Mouse (Mus musculus) G1E (cell line): Measurements from ENCODE around the gene Ralgps1. TPM values are rescaled to one million over a fixed set of nuclear protein-coding genes. Genes with fewer than 3 reads are reported as not detected.

Source experiments
- ATAC-seq: 2 replicates; pipeline ENCODE4 v1.8.0; 2016; ENCODE audit warnings: mild to moderate bottlenecking; ENCODE audit not compliant: insufficient number of reproducible peaks, poor library complexity, low FRiP score, severe bottlenecking; ENCODE audit errors: extremely low read depth
- DNase-seq: peaks from one replicate; pipeline ENCODE4 v3.0.0; 2012; ENCODE audit warnings: low spot score
- H3K27me3 ChIP-seq: 2 replicates; pipeline ENCODE4 v1.6.1; 2012; ENCODE audit warnings: mild to moderate bottlenecking, low read length, inconsistent platforms; ENCODE audit not compliant: insufficient read depth
- H3K36me3 ChIP-seq: replicated peaks from 2 replicates; pipeline ENCODE3; 2012; ENCODE audit warnings: mild to moderate bottlenecking, inconsistent platforms
- H3K4me1 ChIP-seq: 2 replicates; pipeline ENCODE4 v1.6.1; 2012; ENCODE audit warnings: low read depth, low read length, inconsistent platforms, mixed read lengths; ENCODE audit not compliant: insufficient read depth
- H3K4me3 ChIP-seq: 2 replicates; pipeline ENCODE4 v1.5.1; 2012; ENCODE audit warnings: low read depth, mild to moderate bottlenecking, inconsistent platforms, low read length, moderate library complexity, mixed read lengths
- H3K9me3 ChIP-seq: replicated peaks from 2 replicates; pipeline ENCODE4 v1.6.1; 2012; ENCODE audit warnings: inconsistent platforms
- CTCF ChIP-seq: IDR thresholded peaks from 2 replicates; pipeline ENCODE4 v1.5.1; 2012; ENCODE audit warnings: low read depth, low read length, inconsistent platforms, mixed read lengths
- GATA1 ChIP-seq: IDR thresholded peaks from 2 replicates; pipeline ENCODE4 v1.6.1; 2012; ENCODE audit warnings: borderline replicate concordance, low read length, inconsistent platforms, mixed read lengths
- GATA2 ChIP-seq: IDR thresholded peaks from 2 replicates; pipeline ENCODE4 v1.6.1; 2012; ENCODE audit warnings: low read depth, low read length, inconsistent platforms, borderline replicate concordance
- POLR2AphosphoS5 ChIP-seq: IDR thresholded peaks from 2 replicates; pipeline ENCODE4 v1.6.1; 2012; ENCODE audit warnings: low read depth, low read length, inconsistent platforms; ENCODE audit not compliant: insufficient replicate concordance
- TAL1 ChIP-seq: conservative IDR thresholded peaks from 2 replicates; pipeline ENCODE4 v1.6.1; 2012; ENCODE audit warnings: low read depth, low read length, inconsistent platforms, mixed read lengths
- polyA plus RNA-seq: library from polyadenylated mRNA; stranded (reverse); fragments of >175 nt; gene quantifications from 2 replicates; pipeline ENCODE4 v1.2.3, GENCODE M21; 2012
- total RNA-seq, 2 experiments: library from RNA; stranded (forward) in 1 of 2; stranded (reverse) in 1 of 2; fragments of 200-1000 nt in 1 of 2; fragments of >200 nt in 1 of 2; fragmentation: Nextera tagmentation in 1 of 2; gene quantifications; 2 replicates each; pipeline ENCODE4 v1.2.3; 2014 to 2017

Ralgps1 gene
- total and polyA plus RNA-seq, 3 experiments: 1.8 to 6.4 (median 3.4) TPM

- no peak for ATAC-seq
- Histone ChIP-seq H3K4me3 (no peak overlapping the region), H3K27me3 (peaks cover 2% of the 10 kb centered on the region; the same call in 1 of the 2 replicates), H3K4me1 (no peaks in the 10 kb centered on the region), H3K36me3 (no peaks in the 10 kb centered on the region), H3K9me3 (no peaks in the 10 kb centered on the region)
- DNase-seq: no peak
- TF ChIP-seq GATA2 (no peak), GATA1 (no peak), TAL1 (no peak), POLR2AphosphoS5 (no peak), CTCF (no peak)
Observed at GRCm38 (mm10) chr2:33203284-33203683, 168.0 kb downstream of the Ralgps1 start.

DNA sequence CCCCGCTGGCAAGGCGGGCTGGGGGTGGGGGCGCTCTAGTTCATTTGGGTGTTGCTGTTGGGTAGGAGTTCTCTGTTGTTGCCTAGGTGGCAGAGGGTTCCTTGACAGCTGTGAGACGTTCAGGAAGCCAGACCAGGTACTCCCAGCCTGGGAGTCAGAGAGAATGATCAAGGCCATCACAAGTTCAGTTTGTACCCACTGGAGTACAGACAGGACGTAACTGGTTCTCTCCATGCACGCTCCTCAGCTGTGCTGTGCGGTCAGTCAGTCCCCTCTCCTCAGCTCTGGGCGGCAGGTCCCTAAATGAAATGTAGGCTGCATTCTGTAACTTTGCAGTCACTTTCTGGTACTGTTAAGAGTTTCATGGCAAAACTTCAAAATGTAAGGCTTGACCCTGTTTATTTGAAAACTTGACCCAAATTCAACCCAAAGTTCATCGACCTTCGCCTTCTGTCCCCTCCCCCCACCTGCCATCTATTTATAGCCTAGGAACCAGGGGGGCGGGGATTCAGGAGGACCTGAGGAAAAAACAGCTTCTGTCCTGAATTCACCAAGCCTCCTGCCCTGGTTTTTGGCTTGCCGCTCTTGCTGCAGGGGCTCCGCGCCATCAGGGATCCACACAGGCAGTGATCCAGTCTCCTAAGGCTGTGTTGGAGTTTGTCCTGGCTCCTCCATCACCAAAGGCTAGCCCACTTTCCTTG lies 170.8 kb downstream of the Ralgps1 start:
- Histone ChIP-seq H3K4me3 (no peak overlapping the region), H3K9me3 (no peaks in the 10 kb centered on the region), H3K27me3 (peaks cover 2% of the 10 kb centered on the region; the same call in 1 of the 2 replicates), H3K4me1 (no peaks in the 10 kb centered on the region), H3K36me3 (no peaks in the 10 kb centered on the region)
- DNase-seq: no peak
- no peak for ATAC-seq
- no peak for TF ChIP-seq GATA2
- no peak for TF ChIP-seq TAL1
- TF ChIP-seq CTCF: no peak
- no peak for TF ChIP-seq POLR2AphosphoS5
- no peak for TF ChIP-seq GATA1

DNA sequence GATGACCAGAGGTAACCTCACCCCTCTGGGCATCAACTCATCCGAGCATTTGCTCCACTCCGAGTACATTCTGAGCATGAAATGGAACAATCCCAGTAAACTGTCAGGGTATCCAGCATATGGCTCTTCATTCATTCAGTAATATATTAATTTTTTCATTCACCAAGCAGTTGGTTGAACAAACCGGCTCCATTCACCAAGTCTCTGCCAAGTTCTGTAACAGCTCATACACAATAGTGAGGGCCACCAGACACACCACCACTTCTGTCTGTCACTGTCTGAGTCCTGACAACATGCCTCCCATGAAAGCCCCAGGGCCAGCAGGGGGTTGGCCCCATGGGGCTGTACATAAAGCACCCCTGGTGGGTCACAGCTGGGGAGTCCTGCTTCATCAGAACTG lies 181.3 kb downstream of the Ralgps1 start:
- Histone ChIP-seq H3K36me3 (no peaks in the 10 kb centered on the region), H3K4me1 (no peaks in the 10 kb centered on the region), H3K4me3 (no peak overlapping the region), H3K9me3 (no peaks in the 10 kb centered on the region), H3K27me3 (no peaks in the 10 kb centered on the region; the same call in 1 of the 2 replicates)
- no peak for ATAC-seq
- DNase-seq: no peak
- TF ChIP-seq POLR2AphosphoS5 (no peak), GATA1 (no peak), GATA2 (no peak), CTCF (no peak), TAL1 (no peak)

DNA sequence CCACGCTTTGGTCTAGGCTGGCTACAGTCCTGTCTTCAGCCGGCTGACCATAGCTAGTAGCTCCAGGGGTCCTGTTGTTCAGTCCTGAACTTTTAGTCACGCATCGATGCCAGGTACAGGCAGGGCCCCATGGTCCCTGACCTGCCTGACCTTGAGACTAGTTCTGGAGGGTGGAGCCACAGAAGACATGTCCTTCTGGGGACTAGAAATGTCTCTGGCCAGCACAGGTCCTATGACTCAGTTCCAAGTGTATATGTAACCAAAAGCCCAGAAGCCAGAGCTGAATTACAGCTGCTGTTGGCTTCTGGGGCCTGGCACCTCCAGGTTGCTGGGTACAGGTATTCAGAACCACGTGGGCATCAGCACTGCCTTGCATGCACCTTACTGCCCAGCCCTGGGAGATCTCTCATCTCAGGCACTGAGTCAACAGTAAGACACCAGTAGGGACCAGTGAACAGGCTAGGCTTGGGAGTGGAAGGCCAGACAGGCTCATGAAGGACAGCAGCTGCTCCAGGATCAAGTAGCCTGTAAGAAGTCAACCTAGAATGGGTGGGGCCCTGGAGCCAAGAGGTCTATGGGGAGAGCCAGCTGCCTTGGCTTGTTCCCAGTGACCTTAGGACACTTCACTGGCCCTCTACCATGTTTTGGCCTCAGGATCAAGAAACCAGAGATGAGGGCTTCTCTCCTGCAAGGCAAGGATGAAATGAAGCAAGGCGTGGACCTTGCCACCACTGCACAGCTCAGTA lies 182.2 kb downstream of the Ralgps1 start:
- DNase-seq (no peak), ATAC-seq (no peak)
- H3K9me3 ChIP-seq: no peaks in the 10 kb centered on the region
- no peaks in the 10 kb centered on the region for H3K36me3 ChIP-seq
- TF ChIP-seq GATA1 (no peak), TAL1 (no peak), CTCF (no peak), POLR2AphosphoS5 (no peak), GATA2 (no peak)
- no peaks in the 10 kb centered on the region; the same call in 1 of the 2 replicates for H3K27me3 ChIP-seq
- H3K4me1 ChIP-seq: no peaks in the 10 kb centered on the region
- no peak overlapping the region for H3K4me3 ChIP-seq

GRCm38 (mm10) chr2:33187874-33188273 lies 183.4 kb downstream of the Ralgps1 start:
- Histone ChIP-seq H3K36me3 (no peaks in the 10 kb centered on the region), H3K9me3 (no peaks in the 10 kb centered on the region), H3K4me3 (no peak overlapping the region), H3K4me1 (no peaks in the 10 kb centered on the region), H3K27me3 (no peaks in the 10 kb centered on the region; the same call in 1 of the 2 replicates)
- no peak for ATAC-seq
- no peak for TF ChIP-seq GATA1
- no peak for TF ChIP-seq CTCF
- no peak for TF ChIP-seq TAL1
- no peak for DNase-seq

DNA sequence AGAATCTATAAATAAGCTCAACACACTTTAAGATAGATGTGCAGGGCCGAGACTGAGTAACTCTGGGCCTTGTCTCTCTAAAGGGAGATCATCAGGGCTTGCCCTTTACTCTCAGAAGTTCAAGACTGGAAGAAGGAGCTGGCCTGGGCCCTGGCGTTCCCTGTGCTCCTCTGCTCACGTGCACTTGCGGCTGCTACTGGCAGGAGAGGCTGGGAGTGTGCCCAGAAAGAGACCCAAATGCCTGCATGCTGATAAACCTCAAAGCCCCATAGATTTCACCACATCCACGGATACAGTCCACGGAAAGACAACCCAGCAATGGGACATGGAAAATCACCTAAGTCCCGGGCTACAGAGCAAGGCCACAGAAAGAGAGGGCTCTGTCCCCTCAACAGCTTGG lies 184.8 kb downstream of the Ralgps1 start:
- H3K4me1 ChIP-seq: no peaks in the 10 kb centered on the region
- ATAC-seq: no peak
- H3K27me3 ChIP-seq: no peaks in the 10 kb centered on the region; the same call in 1 of the 2 replicates
- TF ChIP-seq CTCF (no peak), TAL1 (no peak), GATA2 (no peak), GATA1 (no peak), POLR2AphosphoS5 (no peak)
- no peak for DNase-seq
- no peak overlapping the region for H3K4me3 ChIP-seq
- no peaks in the 10 kb centered on the region for H3K9me3 ChIP-seq
- H3K36me3 ChIP-seq: no peaks in the 10 kb centered on the region
